15 mouse cellular contexts compared by ENCODE assay signal in the genomic region with DNA sequence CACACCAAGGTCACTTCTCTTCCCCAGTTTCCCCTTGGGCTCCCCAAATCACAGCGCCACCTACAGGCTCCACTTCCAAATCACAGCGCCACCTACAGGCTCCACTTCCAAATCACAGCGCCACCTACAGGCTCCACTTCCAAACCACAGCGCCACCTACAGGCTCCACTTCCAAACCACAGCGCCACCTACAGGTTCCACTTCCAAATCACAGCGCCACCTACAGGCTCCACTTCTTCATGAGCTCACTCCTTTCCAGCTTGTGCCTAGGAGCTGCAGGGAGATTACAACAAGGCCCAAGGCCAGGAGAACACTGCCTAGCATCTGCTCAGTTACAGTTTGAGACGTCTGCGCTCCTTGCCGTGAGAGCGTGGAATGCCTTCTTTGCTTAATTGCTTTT. TPM values are rescaled to one million over a fixed set of nuclear protein-coding genes. Genes with fewer than 3 reads are reported as not detected.
DNase-seq lines count a peak whose midpoint lies in the region; ATAC-seq and TF ChIP-seq lines count a peak whose summit lies in the region.
"Not testable (repeated sequence)": the region's sequence is repeated elsewhere in the genome, so short reads cannot be mapped to it uniquely, and the experiment has no call there.
"Had no signal": no experiment of that assay in that cellular context is flagged by ENCODE, and none has a peak within 500 bp of the region (broad histone marks: within the 10 kb centered on the region; RNA-seq: fewer than 3 reads in every experiment).

No protein-coding gene starts in this region.

- H3K9ac ChIP-seq in kidney, postnatal 0 days (ENCODE audit: low read depth, low read length); lung, postnatal 0 days (replicated peaks; ENCODE audit: low read depth): not testable (repeated sequence)

- DNase-seq in R1 (ENCODE audit: low read depth, low spot score), result peak; percentile 46
- not testable (repeated sequence) for DNase-seq in cerebellum, adult 2 months; heart, embryonic 10.5 days (ENCODE audit: low spot score); kidney, postnatal 0 days (ENCODE audit: low spot score)
- DNase-seq in lung, postnatal 0 days (ENCODE audit: low spot score), result peak; percentile 24

- not testable (repeated sequence) for H3K36me3 ChIP-seq in C2C12 (ENCODE audit: control insufficient read depth, insufficient read depth); kidney, postnatal 0 days (ENCODE audit: insufficient read depth, low read length); lung, postnatal 0 days (ENCODE audit: insufficient read depth, low read length); testis, adult 2 months (ENCODE audit: control insufficient read depth, insufficient read depth, low read length)
- peaks cover 15% of the 10 kb centered on the region; the same call in 1 of the 2 replicates for H3K36me3 ChIP-seq in heart, embryonic 10.5 days

- not testable (repeated sequence) for H3ac ChIP-seq in C2C12 (ENCODE audit: control insufficient read depth, insufficient read length, low read depth)

- 91% methylated on average over 10 of the region's 10 CpGs for WGBS in cerebellum, adult 2 months
- 90% methylated on average over 10 of the region's 10 CpGs for WGBS in heart, embryonic 10.5 days
- 87% methylated on average over 10 of the region's 10 CpGs for WGBS in kidney, postnatal 0 days
- 90% methylated on average over 10 of the region's 10 CpGs for WGBS in lung, postnatal 0 days

- not testable (repeated sequence) for H3K4me3 ChIP-seq in C2C12 (ENCODE audit: insufficient read depth, poor library complexity, severe bottlenecking); cerebellum, adult 2 months (replicated peaks; ENCODE audit: insufficient read depth, low read depth, low read length); heart, embryonic 10.5 days; kidney, postnatal 0 days (replicated peaks; ENCODE audit: low read depth, low read length); lung, postnatal 0 days (ENCODE audit: low read depth, low read length); testis, adult 2 months (ENCODE audit: control insufficient read depth, low read depth, low read length)

- TF ChIP-seq EP300 in lung, postnatal 0 days (IDR thresholded peaks at IDR 0.05), result not testable (repeated sequence)

- H3K79me2 ChIP-seq in C2C12 (ENCODE audit: control insufficient read depth, insufficient read depth), result not testable (repeated sequence)

- H3K27me3 ChIP-seq in C2C12 (ENCODE audit: control insufficient read depth, insufficient read depth, insufficient read length), result peaks cover 13% of the 10 kb centered on the region
- not testable (repeated sequence) for H3K27me3 ChIP-seq in cerebellum, adult 2 months (ENCODE audit: control insufficient read depth, insufficient read depth, low read length); heart, embryonic 10.5 days (ENCODE audit: insufficient read depth, poor library complexity, severe bottlenecking); kidney, postnatal 0 days (ENCODE audit: insufficient read depth, low read length); lung, postnatal 0 days (replicated peaks; ENCODE audit: insufficient read depth, low read length); testis, adult 2 months (ENCODE audit: control insufficient read depth, insufficient read depth, low read length)

- H3K4me1 ChIP-seq in cerebellum, adult 2 months (ENCODE audit: control insufficient read depth, insufficient read depth, low read length); kidney, postnatal 0 days (replicated peaks; ENCODE audit: insufficient read depth, low read length); lung, postnatal 0 days (ENCODE audit: insufficient read depth, low read depth, low read length); testis, adult 2 months (ENCODE audit: control insufficient read depth, insufficient read depth, low read length): not testable (repeated sequence)
- H3K4me1 ChIP-seq in heart, embryonic 10.5 days, result peaks cover 16% of the 10 kb centered on the region

- not testable (repeated sequence) for H3K9me3 ChIP-seq in heart, embryonic 10.5 days; kidney, postnatal 0 days (replicated peaks; ENCODE audit: low read length); lung, postnatal 0 days (ENCODE audit: low read length)

- H3K79me3 ChIP-seq in C2C12 (ENCODE audit: low read depth), result not testable (repeated sequence)

- peak; percentile 23 for TF ChIP-seq CTCF in C2C12 (IDR thresholded peaks at IDR 0.05; ENCODE audit: control insufficient read depth, insufficient read depth, insufficient read length)
- peak; percentile 33; the same call in 1 of the 2 replicates for TF ChIP-seq CTCF in cerebellum, adult 2 months (IDR thresholded peaks at IDR 0.05; ENCODE audit: borderline replicate concordance, insufficient read depth, low read depth, low read length)
- peak; percentile 91 for TF ChIP-seq CTCF in kidney, postnatal 0 days (IDR thresholded peaks at IDR 0.05; ENCODE audit: low read depth)
- peak; percentile 96 for TF ChIP-seq CTCF in lung, postnatal 0 days (IDR thresholded peaks at IDR 0.05)
- peak; percentile 75; the same call in 1 of the 2 replicates for TF ChIP-seq CTCF in testis, adult 2 months (IDR thresholded peaks at IDR 0.05; ENCODE audit: control insufficient read depth, insufficient read depth, insufficient replicate concordance, low read depth, low read length)

- H3K27ac ChIP-seq in cerebellum, adult 2 months (ENCODE audit: insufficient read depth, low read length); kidney, postnatal 0 days; lung, postnatal 0 days (ENCODE audit: low read length); testis, adult 2 months (ENCODE audit: control insufficient read depth, insufficient read depth, low read depth, low read length): not testable (repeated sequence)
- peak overlapping the region; percentile 30; the same call in 1 of the 2 replicates for H3K27ac ChIP-seq in heart, embryonic 10.5 days

- TF ChIP-seq POLR2A in cerebellum, adult 2 months (IDR thresholded peaks at IDR 0.05; ENCODE audit: borderline replicate concordance, insufficient read depth, low read length); testis, adult 2 months (IDR thresholded peaks at IDR 0.05; ENCODE audit: control insufficient read depth, low read depth, low read length): not testable (repeated sequence)

- not testable (repeated sequence) for H3K4me2 ChIP-seq in kidney, postnatal 0 days (ENCODE audit: low read length); lung, postnatal 0 days (replicated peaks; ENCODE audit: low read depth, low read length)

- not testable (repeated sequence) for ATAC-seq in kidney, postnatal 0 days (replicated peaks; ENCODE audit: low FRiP score, low read depth); lung, postnatal 0 days
- peak; percentile 71; the same call in 1 of the 2 replicates for ATAC-seq in neutrophil, adult 5-6 weeks (ENCODE audit: extremely low read depth, insufficient number of reproducible peaks, low FRiP score, poor library complexity, severe bottlenecking)

RNA-seq across cellular contexts. Expression of a gene that starts 22.0 kb away (rescaled TPM):
- polyA plus RNA-seq in C2C12 (2012; fragmentation: generic; extraction: Trizol), result not detected
- not detected in 2 replicates for polyA plus RNA-seq in cerebellum, adult 2 months (2012; rRNA removed)
- polyA plus RNA-seq in heart, embryonic 10.5 days (2016; fragmentation: Nextera tagmentation; extraction: Ambion mirVana), result 0.85 and 1.1 TPM in 2 replicates
- 0.08 TPM in 1 of 2 replicates, not detected in the other for polyA plus RNA-seq in kidney, postnatal 0 days (2015; fragmentation: Nextera tagmentation; extraction: Ambion mirVana)
- polyA plus RNA-seq in lung, postnatal 0 days (2015; fragmentation: Nextera tagmentation; extraction: Ambion mirVana), result 0.07 TPM in 1 of 2 replicates, not detected in the other
- total RNA-seq in neutrophil, adult 5-6 weeks (2017), result not detected in 2 replicates
- polyA plus RNA-seq in testis, adult 2 months (2012; rRNA removed), result 0.59 and 0.62 TPM in 2 replicates
- total RNA-seq: adrenal gland, postnatal 4 days; gastrocnemius, postnatal 14 days; left cerebral cortex, adult 18-20 months had no signal
- polyA plus RNA-seq: forebrain, embryonic 16.5 days; large intestine, adult 2 months; myocyte had no signal

RNA-seq across cellular contexts. Expression of a gene that starts 55.5 kb away (rescaled TPM):
- not detected for polyA plus RNA-seq in C2C12 (2012; fragmentation: generic; extraction: Trizol)
- not detected in 2 replicates for polyA plus RNA-seq in cerebellum, adult 2 months (2012; rRNA removed)
- polyA plus RNA-seq in heart, embryonic 10.5 days (2016; fragmentation: Nextera tagmentation; extraction: Ambion mirVana), result not detected in 2 replicates
- 47.2 and 67.8 TPM in 2 replicates for polyA plus RNA-seq in kidney, postnatal 0 days (2015; fragmentation: Nextera tagmentation; extraction: Ambion mirVana)
- polyA plus RNA-seq in lung, postnatal 0 days (2015; fragmentation: Nextera tagmentation; extraction: Ambion mirVana), result 0.08 and 0.10 TPM in 2 replicates
- not detected in 2 replicates for total RNA-seq in neutrophil, adult 5-6 weeks (2017)
- 0.23 and 0.31 TPM in 2 replicates for polyA plus RNA-seq in testis, adult 2 months (2012; rRNA removed)
- total RNA-seq: left cerebral cortex, adult 18-20 months had no signal
- polyA plus RNA-seq: forebrain, embryonic 16.5 days; hindbrain, embryonic 11.5 days; myocyte had no signal

Comparison
In these comparisons a context has a peak if more than half of its experiments do, and no peak if none do; other contexts are left out.
1. CTCF ChIP-seq: peak in every context shown above with its lines; median percentile 96 in lung, postnatal 0 days; 91 in kidney, postnatal 0 days; 75 in testis, adult 2 months; 33 in cerebellum, adult 2 months; 23 in C2C12.
2. RNA of a gene that starts 55.5 kb away (polyA plus RNA-seq): 47.2 to 67.8 TPM in kidney, postnatal 0 days; 0.23 to 0.31 TPM in testis, adult 2 months, 0.08 to 0.10 TPM in lung, postnatal 0 days, not detected in C2C12 (single experiment), not detected in cerebellum, adult 2 months and not detected in heart, embryonic 10.5 days; every median in the first group is over 10 times any median in the second.